Mouse (Mus musculus): Measurements from ENCODE around the gene Myh1. TPM values are rescaled to one million over a fixed set of nuclear protein-coding genes. Genes with fewer than 3 reads are reported as not detected.

Myh1 gene
- polyA plus RNA-seq, 1 experiment from 2014 or later: 0.14 TPM

DNA sequence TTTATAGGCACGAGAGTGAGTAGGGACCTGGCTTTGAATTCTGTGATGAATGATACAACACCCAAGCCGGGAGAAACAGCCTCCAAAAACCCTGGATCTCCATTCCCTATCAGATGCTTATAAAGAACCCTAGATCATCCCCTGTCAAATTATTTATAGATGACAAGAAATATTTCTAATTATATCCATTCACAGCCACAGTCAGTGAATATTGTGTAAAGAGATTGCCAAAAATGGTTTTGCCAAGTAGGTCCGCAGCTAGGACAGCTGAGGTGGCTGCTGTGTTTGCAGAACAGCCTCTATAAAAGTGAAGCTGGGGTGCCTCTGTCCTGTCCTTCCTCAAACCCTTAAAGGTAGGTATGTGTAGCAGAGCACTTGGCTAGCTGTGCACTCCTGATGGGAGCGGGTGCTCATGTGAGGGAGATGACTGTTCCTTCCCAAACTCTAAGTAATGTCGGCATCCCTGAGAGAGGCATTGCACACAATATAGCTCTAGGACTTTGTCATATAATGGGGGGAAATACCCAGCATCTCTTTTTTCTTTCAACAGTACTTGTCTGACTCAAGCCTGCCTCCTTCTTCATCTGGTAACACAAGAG lies 37.7 kb downstream of the Myh1 start, which contains the start of gene Myh4:
Myh4 (plus strand) TSS at position 549 of the 599 bp plus-strand sequence.
- Histone ChIP-seq H3K9me3 (no peaks in the 10 kb centered on the region), H3K9ac (no peak within 1 kb of the TSS), H3K4me3 (no peak within 1 kb of the TSS), H3K4me2 (no peak within 1 kb of the TSS), H3K27me3 (no peaks in the 10 kb centered on the region), H3K4me1 (replicated peaks) (no peaks in the 10 kb centered on the region), H3K27ac (no peak within 1 kb of the TSS), H3K36me3 (no peaks in the 10 kb centered on the region)
- ATAC-seq (ENCODE audit: low FRiP score): no peak
- 81% methylated on average over 5 of the region's 5 CpGs for WGBS

DNA sequence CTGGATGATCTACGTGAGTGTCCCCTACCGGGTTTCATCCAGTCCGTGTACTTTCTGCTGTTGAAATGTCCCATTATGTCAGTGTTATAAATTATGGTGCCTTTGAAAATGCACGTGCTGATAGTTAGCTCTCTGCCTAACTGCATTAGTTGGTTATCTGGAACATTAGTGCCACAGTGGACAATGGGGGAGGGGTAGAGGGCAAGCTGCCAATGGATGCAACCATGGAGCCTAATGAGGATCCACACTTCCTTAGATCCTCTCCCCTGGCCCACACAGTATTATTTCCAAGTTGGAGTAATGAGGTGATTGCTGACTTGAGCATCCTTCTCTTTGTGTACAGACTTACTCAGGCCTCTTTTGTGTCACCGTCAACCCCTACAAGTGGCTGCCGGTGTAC lies 41.2 kb downstream of the Myh1 start:
- H3K4me1 ChIP-seq (replicated peaks): no peaks in the 10 kb centered on the region
- H3K27ac ChIP-seq: no peak overlapping the region
- H3K9ac ChIP-seq: no peak overlapping the region
- H3K4me3 ChIP-seq: no peak overlapping the region
- no peaks in the 10 kb centered on the region for H3K36me3 ChIP-seq
- ATAC-seq (ENCODE audit: low FRiP score): no peak
- H3K9me3 ChIP-seq: no peaks in the 10 kb centered on the region
- no peaks in the 10 kb centered on the region for H3K27me3 ChIP-seq
- 89% methylated on average over 6 of the region's 6 CpGs for WGBS
- H3K4me2 ChIP-seq: no peak overlapping the region

- H3K27me3 ChIP-seq: no peaks in the 10 kb centered on the region; the same call in 1 of the 2 replicates
- no peak overlapping the region for H3K9ac ChIP-seq
- 93% methylated on average over 4 of the region's 4 CpGs for WGBS
- H3K4me2 ChIP-seq: no peak overlapping the region
- H3K36me3 ChIP-seq: no peaks in the 10 kb centered on the region
- H3K9me3 ChIP-seq: no peaks in the 10 kb centered on the region
- no peak overlapping the region for H3K4me3 ChIP-seq
- ATAC-seq (ENCODE audit: low FRiP score): no peak
- no peak overlapping the region for H3K27ac ChIP-seq
- no peaks in the 10 kb centered on the region for H3K4me1 ChIP-seq (replicated peaks)
Measured at GRCm38 (mm10) chr11:67253691-67254090, 53.8 kb downstream of the Myh1 start.

- H3K27ac ChIP-seq: no peak overlapping the region
- no peaks in the 10 kb centered on the region; the same call in 1 of the 2 replicates for H3K27me3 ChIP-seq
- no peak overlapping the region for H3K4me2 ChIP-seq
- H3K4me1 ChIP-seq (replicated peaks): no peaks in the 10 kb centered on the region
- H3K4me3 ChIP-seq: no peak overlapping the region
- WGBS: 90% methylated on average over 7 of the region's 7 CpGs
- H3K9me3 ChIP-seq: no peaks in the 10 kb centered on the region
- no peak for ATAC-seq (ENCODE audit: low FRiP score)
- no peak overlapping the region for H3K9ac ChIP-seq
- no peaks in the 10 kb centered on the region for H3K36me3 ChIP-seq
Measured at GRCm38 (mm10) chr11:67257048-67257447, 57.2 kb downstream of the Myh1 start.

DNA sequence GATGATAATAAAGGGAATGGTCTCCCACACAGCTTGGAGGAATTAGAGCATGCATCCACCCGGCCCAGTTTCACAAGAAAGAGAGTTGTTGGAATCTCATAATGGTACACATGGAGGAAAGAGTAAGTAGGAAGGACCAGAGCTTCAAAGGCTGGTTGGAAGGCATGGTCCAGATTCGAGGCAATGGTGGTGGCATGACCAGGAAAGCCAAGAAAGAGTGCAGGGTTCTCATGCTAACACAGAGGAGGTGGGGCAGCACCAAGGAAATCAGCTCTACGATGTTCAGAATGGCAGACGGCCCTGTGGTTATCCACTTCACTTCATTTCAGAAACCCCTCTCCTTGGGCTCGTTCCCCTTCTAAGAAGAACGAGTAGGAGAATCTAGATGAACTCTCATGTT lies 61.1 kb downstream of the Myh1 start:
- WGBS: 87% methylated on average over 6 of the region's 6 CpGs
- H3K36me3 ChIP-seq: no peaks in the 10 kb centered on the region
- no peak overlapping the region for H3K9ac ChIP-seq
- no peaks in the 10 kb centered on the region for H3K9me3 ChIP-seq
- no peak overlapping the region for H3K4me3 ChIP-seq
- no peaks in the 10 kb centered on the region for H3K27me3 ChIP-seq
- no peak for ATAC-seq (ENCODE audit: low FRiP score)
- no peak overlapping the region for H3K4me2 ChIP-seq
- H3K4me1 ChIP-seq (replicated peaks): no peaks in the 10 kb centered on the region
- H3K27ac ChIP-seq: no peak overlapping the region

Other genes starting within 250 kb of the Myh1 start
- not detected in 2 replicates for gene Tmem238l, start 243.4 kb upstream of the Myh1 start, polyA plus RNA-seq (2015; fragmentation: Nextera tagmentation; extraction: Ambion mirVana)
- 0.93 and 1.0 TPM in 2 replicates for gene Tmem220, start 174.9 kb upstream of the Myh1 start, polyA plus RNA-seq (2015; fragmentation: Nextera tagmentation; extraction: Ambion mirVana)
- gene Adprm, start 147.5 kb upstream of the Myh1 start, polyA plus RNA-seq (2015; fragmentation: Nextera tagmentation; extraction: Ambion mirVana): 34.5 and 35.2 TPM in 2 replicates
- 13.1 and 14.1 TPM in 2 replicates for gene Sco1, start 147.4 kb upstream of the Myh1 start, polyA plus RNA-seq (2015; fragmentation: Nextera tagmentation; extraction: Ambion mirVana)
- gene Myh3, start 121.8 kb upstream of the Myh1 start, polyA plus RNA-seq (2015; fragmentation: Nextera tagmentation; extraction: Ambion mirVana): 0.89 and 1.8 TPM in 2 replicates
- gene Myh2, start 29.0 kb upstream of the Myh1 start, polyA plus RNA-seq (2015; fragmentation: Nextera tagmentation; extraction: Ambion mirVana): 0.16 and 0.25 TPM in 2 replicates
- not detected in 2 replicates for gene Myh4, start 38.0 kb downstream of the Myh1 start, polyA plus RNA-seq (2015; fragmentation: Nextera tagmentation; extraction: Ambion mirVana)
- gene Myh8, start 77.1 kb downstream of the Myh1 start, polyA plus RNA-seq (2015; fragmentation: Nextera tagmentation; extraction: Ambion mirVana): 0.84 and 2.5 TPM in 2 replicates
- 0.04 and 0.57 TPM in 2 replicates for gene Myh13, start 121.6 kb downstream of the Myh1 start, polyA plus RNA-seq (2015; fragmentation: Nextera tagmentation; extraction: Ambion mirVana)